Mouse (Mus musculus) layer of hippocampus, postnatal 25 days (tissue): ENCODE results near the gene Gpr183. TPM values are rescaled to one million over a fixed set of nuclear protein-coding genes. Genes with fewer than 3 reads are reported as not detected.

Experiments
- DNase-seq, 2 experiments: peaks; one replicate each; pipeline ENCODE4 v3.0.0; 2022; ENCODE audit warnings: mixed read lengths in 2 of 2, low spot score in 1 of 2; ENCODE audit errors: extremely low spot score in 1 of 2
- total RNA-seq, 2 experiments: library from RNA; stranded (reverse); gene quantifications; 2 replicates each; pipeline ENCODE4 v1.2.3; 2021

Gpr183 gene
- total RNA-seq, 2 experiments from 2014 or later = 0.87 to 0.96 TPM

- DNase-seq = no peak
Observed at GRCm38 (mm10) chr14:121906992-121907681, 57.9 kb downstream of the Gpr183 start.

DNA sequence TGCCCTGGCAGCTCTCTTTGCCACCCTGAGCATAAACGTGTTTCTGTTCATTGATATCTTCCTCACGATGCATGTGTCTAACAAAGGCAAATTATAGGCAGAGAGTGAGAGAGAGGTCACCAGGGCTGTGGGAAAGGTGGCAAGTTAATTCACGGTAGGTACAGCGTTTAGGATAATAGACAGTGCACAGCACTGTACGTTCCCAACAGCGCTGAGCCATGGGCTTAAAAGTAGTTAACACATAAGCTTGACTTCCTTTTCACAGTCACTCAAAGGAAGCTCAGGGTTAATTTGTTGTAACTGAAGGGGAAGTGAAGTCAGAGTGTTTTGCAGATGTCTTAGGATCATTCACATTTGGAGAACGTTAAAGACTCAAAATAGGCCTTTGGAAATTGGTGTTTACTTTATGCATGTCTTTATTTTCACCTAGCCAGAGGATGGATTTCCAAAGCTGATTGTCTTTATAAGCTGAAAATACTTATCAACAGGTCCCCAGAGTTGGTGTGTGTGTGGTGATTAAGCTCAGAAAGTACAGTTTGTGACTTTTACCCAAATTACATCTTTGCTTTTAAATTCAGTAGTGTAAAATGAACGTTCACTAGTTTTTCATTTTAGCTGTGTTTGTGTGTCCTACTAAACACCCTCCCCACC lies 58.5 kb downstream of the Gpr183 start:
- no peak for DNase-seq

DNA sequence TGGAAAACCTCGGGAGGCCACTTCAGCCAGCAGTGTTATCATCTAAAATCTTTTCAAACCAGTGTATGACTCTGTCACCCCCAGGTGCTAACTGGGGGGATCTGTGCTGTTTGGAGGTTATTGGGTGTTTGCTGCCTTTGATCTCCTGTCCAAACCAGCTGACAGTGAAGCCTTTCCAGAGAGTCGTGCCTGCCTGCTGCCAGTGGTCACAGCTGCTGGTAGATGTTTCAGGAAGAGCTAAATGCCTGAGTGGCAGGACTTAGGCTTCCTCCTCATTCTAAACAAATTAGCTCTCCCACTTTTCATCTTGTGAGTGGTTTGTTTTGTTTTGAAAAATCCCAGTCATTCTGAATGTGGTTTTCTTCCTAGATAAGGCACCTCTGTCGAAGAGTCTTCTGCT lies 60.2 kb downstream of the Gpr183 start:
- DNase-seq = no peak

GRCm38 (mm10) chr14:121903381-121903876 lies 61.6 kb downstream of the Gpr183 start:
- no peak for DNase-seq

Other genes with a start within 250 kb of the Gpr183 start
- 100 to 1,000 TPM; 195 to 220 TPM for gene Dock9, start 167.4 kb downstream of the Gpr183 start, total RNA-seq
- 10 to 100 TPM; 48.3 to 52.4 TPM for gene Ubac2, start 86.6 kb downstream of the Gpr183 start, total RNA-seq
- not detected for gene Gpr18, start 49.4 kb downstream of the Gpr183 start, total RNA-seq
- gene Timm8a2, start 69.5 kb upstream of the Gpr183 start, total RNA-seq = under 1 TPM in 1 of 2 experiments, not detected in 1; 0.56 TPM
- 100 to 1,000 TPM in 1 of 2 experiments, 10 to 100 TPM in 1; 97.4 to 112 TPM for gene Tm9sf2, start 141.8 kb upstream of the Gpr183 start, total RNA-seq
- 10 to 100 TPM; 24.5 to 28.2 TPM for gene Clybl, start 216.5 kb upstream of the Gpr183 start, total RNA-seq